Mouse (Mus musculus) T-helper 2 cell (primary cell): ENCODE measurements around the gene Btaf1.

Source experiments
- in situ Hi-C: fragments of 300-600 bp; cut with MboI, MseI; formaldehyde crosslinking; loops from one replicate; pipeline ENCODE4 v1.15.1; 2025; ENCODE audit warnings: high pct_unique_total_duplicates

Btaf1 gene

DNA sequence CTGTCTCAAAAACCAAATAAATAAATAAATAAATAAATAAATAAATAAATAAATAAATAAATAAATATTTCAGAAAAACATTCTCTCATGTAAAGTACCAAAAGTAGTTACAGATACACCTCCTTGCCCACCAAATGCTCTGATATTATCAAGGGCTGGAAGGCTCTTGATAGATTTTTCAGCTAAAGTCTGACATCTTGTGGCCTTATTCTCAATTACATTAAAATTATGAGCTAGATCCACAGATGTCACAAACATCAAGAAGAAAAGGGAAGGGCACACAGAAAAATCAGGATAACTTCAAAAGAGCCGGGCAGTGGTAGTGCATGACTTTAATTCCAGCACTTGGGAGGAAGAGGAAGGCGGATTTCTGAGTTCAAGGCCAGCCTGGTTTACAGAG is 3.9 kb upstream of the Btaf1 start:
- in situ Hi-C loops, result no loop called here

DNA sequence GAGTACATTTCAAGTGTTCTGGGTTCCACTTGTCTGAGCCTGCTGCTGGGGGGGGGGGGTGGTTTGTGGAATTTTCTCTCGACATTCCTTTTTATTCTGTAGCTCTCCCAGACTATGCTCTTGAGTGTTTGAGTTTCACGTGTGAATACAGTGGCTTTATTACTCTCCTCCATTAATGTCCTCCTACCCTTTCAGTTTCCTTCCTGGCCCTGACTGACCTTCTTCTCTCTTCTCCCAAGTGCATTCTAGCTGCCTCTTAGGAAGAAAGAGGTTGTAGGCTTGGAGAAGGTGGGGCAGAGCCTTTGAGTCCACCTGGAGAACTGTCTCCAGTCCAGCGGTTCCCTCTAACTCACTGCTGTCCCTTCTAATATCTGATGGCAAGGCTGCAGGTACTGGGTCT is 2.9 kb upstream of the Btaf1 start:
- in situ Hi-C loops, result no loop called here

DNA sequence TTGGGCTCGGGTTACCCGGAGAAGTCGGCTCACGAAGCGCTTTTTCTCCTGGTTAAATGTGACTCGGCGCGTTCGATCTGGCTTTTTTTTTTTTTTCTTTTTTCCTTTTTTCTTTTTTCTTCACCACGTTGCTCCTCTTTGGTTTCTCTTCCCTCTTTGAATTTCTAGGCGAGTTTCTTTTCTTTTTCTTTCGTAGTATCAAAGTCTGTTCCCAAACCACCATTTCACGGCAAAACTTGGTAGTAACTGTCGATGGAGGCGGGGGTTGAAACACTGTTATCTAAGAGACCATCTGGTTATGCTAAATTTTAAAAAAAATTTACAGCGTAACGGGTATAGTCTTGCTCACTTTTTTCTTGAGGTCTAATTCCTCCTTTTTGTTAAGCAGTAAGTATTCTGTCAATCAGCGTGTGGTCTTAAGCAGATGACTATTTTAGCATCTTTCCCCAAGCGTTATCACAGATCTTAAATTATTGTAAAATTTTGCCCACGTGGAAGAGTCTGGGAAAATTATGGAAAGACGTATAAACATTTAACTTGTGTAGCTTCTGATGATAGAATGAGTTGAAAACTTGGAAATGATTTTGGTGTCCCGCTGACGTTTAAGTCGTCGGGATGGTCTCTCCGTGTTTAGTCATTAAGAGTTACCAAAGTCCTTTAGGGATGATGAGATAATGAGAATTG is 816 bp downstream of the Btaf1 start:
- in situ Hi-C loops, result loop anchor here (5.0 kb wide), 1 partner anchor 446 kb away; no protein-coding TSS in a partner anchor

DNA sequence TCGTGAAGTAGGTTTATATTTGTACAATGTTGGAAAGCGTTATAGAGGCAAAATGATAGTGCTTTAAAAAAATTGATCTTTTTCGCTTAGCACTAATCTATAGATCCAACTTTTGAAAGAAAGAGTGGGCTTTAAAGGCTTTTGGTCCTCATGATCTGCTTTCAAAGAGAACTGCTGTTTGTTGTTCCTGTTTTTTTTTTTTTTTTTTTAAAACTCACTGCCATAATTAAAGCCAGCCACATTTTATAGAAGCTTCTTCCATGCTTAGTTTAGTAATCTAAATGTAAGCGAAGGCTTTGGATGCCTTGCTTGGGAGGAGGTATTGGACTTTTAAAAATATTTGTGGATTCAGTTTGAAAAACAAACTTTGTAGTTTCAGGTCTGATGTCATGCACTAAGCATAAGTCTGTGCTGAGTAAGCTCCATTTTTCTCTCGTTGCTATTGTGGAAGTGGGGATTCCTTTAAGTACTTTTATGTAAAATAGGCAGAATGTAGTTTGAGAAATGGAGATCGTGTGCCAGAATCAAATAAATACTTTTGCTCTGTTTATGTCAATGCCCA is 2.0 kb downstream of the Btaf1 start:
- in situ Hi-C loops, result loop anchor here (5.0 kb wide), 1 partner anchor 444 kb away; no protein-coding TSS in a partner anchor

DNA sequence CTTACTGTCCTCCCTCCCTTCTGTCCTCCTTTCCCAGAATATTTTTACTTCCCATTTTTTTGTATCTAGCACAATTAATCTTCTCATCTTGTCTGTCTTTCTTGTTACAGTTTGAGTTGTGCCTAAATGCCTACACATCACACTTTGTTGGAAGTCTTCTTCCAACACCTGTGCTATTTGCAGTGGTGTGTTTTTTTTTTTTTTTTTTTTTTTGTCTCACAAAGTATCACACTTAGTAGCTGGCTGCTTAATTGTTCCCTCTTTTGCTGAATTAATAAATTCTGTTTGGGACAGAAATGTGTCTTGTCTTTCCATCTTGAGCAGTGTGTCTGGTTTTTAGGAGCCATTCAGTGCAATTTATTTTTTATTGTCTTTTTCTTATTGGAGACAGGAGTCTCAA is 3.9 kb downstream of the Btaf1 start:
- in situ Hi-C loops, result loop anchor here (5.0 kb wide), 1 partner anchor 442 kb away; no protein-coding TSS in a partner anchor

DNA sequence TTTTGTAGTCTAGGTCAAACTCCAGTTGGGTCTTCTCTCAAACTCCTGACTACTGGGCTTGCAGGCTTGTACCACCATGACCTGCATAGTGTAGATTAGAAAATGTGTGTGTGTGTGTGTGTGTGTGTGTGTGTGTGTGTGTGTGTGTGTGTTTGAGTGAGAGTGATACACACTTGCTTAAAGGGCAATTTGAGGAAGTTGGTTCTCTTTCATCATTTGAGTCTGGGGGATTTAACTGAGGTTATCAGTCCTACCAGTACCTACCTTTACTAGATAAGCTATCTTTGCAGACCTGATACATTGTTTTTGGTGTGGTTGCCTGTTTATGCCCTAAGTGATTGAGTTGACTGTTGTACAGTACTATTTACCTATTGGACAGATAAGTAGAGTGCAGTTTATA is 6.2 kb downstream of the Btaf1 start:
- in situ Hi-C loops, result no loop called here

DNA sequence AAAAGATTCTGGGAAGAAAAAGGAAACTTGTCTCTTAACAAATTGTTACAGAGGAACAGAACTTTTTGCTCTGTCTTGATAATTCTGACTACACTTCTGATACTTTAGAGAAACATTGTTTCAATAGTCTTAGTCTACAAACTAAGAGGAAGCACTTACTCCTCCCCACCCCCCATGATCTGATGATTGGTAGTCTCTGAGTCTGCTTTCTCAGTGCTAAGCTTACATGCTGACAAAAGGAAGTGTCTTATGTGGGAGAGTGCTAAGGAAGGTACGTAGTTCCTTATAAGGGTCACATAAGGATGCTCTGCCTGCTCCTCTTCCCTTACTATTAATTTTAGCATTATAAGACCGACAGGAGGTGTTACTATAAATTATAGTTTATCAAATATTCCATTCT is 6.7 kb downstream of the Btaf1 start:
- in situ Hi-C loops, result no loop called here

DNA sequence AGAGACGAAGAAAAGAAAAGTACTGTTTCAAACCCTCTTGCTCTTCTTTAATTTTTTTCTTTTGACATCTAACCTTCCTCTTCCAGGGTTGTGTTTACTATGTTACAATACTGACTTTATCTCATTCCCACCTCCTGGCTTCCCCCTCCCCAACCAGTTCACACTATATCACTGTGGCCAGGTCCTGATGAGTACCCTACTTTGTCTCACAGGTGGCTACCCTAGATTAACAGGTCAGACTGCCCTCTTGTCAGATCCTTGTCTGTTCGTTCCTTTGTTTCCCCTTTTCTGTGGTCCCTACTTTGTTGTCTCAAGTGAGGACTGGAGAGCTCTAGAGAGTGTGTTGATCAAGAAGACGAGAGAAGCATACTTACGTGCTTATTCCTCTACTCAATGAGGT is 10.4 kb downstream of the Btaf1 start:
- in situ Hi-C loops, result no loop called here

DNA sequence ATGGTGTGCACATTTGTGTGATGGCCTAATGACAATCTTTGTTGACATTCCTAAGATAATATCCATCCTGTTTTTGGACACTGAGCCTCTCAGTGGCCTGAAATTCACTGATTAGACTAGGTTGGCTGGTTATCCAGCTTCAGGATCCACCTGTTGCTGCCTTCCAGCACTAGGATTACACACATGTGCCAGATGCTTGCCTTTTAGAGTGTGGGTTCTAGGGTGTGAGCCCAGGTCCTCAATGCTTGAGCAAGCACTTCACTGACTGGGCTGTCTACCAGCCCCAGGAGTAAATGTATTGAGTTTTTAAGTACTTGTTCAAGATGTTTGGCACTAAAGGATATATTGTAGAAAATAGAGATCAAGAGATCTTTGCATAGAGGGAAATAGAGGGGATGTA is 12.1 kb downstream of the Btaf1 start:
- in situ Hi-C loops, result no loop called here

DNA sequence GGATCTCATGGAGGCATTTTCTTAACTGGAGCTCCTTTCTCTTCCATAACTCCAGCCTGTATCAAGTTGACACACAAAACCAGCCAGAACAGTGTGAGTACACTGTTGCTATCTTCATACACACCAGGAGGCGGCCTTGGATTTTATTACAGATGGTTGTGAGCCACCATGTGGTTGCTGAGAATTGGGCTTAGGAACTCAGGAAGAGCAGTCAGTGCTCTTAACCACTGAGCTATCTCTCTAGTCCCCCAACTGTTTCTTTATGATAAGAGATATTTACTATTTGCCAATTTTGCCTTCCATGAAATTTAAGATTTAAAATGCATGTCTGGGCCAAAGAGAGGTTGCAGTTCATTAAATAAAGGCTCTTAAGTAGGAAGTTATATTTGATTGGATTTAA is 14.2 kb downstream of the Btaf1 start:
- in situ Hi-C loops, result no loop called here

DNA sequence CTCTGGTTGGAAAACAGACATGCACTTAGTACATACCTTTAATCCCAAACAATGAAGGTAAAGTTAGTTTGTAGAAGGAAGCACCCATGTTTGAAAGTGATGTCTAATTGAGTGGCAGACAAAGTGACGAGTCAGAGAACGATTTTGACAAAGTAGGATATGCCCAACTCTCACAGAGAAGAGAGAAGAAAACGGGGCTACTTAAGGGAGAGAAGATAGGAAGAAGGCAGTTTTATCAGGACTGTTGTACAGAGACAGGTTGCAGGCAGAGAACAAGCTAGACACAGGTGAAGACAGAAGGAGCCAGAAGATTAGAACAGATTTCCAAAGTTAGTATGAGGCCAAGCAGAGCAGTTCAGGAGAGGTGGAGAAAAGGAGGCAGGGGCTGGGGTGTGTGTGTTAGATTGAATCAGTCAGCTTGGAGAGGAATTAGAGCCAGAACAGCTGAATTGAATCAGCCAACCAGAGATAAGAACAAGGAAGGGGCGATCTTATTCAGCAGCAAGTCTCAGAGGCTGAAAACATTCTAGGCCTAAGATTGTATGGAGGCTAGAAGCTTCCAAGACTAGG is 27.8 kb downstream of the Btaf1 start:
- in situ Hi-C loops, result no loop called here

DNA sequence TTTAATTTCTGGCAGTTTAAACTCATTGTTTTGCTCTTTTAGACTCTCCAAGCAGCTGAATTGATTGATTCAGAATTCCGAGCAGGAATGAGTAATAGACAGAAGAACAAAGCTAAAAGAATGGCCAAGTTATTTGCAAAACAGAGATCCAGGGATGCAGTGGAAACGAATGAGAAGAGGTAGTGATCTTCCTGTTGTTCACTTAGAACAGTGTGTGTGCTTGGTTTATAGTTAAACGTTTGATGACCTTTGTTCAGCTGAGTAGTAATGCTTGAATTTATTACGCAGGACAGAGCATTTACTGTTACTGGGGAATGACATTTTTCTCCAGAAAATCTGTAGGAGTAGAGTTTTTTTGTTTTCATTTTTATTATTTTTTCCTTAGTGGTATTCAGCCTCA is 32.5 kb downstream of the Btaf1 start:
- in situ Hi-C loops, result no loop called here

DNA sequence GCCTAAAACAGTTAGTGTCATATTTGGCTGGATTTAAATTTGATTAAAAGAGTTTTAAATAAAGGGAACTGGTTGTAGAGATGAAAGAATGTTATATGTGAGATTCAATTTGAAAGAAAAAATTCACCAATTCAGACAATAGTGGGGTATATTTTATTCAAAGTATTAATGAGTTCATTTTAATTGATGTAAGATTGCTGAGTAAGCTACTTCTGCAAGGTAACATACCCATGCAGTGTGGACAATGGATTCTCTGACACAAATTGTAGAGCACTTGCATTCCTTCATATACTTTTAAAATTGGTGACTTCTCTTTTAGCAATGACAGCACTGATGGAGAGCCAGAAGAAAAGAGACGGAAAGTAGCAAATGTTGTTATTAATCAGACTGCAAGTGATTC is 35.4 kb downstream of the Btaf1 start:
- in situ Hi-C loops, result loop anchor here (5.0 kb wide), 2 partner anchors 276 to 371 kb away; no protein-coding TSS in a partner anchor

DNA sequence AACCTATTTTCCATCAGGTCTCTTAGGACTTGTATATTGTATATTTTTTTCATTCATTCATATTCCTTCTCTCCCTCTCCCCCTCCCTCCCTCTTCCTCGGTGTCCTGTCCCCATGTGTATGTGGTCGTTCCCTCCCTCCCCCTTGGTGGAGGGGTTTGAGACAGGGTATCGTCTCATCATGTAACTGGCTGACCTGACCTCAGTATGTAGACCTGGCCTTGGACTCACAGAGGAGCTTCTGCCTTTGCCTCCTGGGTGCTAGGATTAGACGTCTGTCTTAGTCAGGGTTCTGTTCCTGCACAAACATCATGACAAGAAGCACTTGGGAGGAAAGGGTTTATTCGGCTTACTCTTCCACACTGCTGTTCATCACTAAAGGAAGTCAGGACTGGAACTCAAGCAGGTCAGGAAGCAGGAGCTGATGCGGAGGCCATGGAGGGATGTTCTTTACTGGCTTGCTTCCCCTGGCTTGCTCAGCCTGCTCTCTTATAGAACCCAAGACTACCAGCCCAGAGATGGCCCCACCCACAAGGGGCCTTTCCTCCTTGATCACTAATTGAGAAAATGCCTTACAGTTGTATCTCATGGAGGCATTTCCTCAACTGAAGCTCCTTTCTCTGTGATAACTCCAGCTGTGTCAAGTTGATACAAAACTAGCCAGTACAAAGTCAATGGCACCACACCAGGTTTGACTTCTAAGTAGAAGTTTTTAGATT is 36.8 kb downstream of the Btaf1 start:
- in situ Hi-C loops, result loop anchor here (5.0 kb wide), 2 partner anchors 275 to 370 kb away; no protein-coding TSS in a partner anchor

DNA sequence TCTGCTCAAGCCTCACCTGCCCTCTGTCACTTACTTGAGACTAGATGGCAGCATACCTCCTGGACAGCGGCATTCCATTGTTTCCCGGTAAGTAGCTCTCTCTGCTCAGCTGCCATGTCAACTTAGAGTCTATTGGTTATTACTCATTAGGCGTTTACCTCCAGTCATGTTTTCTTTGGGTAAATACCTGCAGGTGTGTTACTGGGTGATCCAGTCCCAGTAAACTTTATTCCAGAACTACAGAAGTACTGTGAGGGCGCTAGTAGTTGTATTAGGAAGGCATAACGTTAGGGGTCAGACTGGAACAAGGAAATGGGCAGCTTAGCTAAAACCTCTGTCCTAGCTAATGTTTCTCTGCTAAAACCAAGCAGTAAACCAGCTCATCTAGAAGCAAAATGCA is 78.7 kb downstream of the Btaf1 start:
- in situ Hi-C loops, result loop anchor here (10.0 kb wide), 1 partner anchor 150 kb away; no protein-coding TSS in a partner anchor

DNA sequence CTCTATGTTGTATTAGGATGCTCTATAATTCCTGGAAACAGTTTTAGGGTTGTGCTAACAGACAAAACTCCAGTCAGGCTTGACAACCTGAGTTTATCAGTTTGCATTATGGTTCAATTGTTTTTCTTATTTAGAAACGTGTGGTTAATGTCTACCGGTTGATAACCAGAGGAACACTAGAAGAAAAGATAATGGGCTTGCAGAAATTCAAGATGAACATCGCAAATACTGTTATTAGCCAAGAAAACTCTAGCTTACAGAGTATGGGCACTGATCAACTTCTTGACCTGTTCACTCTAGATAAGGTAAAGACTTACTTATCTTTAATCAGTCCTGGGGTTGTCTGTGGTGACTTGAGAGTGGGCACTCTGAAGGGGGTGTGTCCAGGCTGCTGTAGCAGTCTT is 84.0 kb downstream of the Btaf1 start:
- in situ Hi-C loops, result loop anchor here (10.0 kb wide), 1 partner anchor 155 kb away; no protein-coding TSS in a partner anchor

DNA sequence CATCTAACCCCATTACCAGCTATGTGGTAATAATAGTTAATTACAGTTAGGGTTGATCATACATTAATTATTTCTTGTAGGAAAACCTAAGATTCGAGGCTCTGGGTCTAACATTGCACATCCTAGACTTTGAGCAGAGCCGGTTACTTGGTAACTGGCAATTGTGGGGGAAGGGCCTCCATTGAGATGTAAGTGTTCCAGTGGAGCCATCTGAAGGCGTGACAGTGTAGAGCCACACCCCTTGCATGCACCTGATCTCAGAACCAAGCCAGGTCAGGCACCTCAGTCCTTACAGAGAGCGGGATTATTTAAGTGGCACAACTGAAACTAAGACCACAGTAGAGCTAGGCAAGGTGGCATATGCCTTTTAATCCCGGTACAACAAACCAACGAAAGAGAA is 87.6 kb downstream of the Btaf1 start:
- in situ Hi-C loops, result no loop called here

DNA sequence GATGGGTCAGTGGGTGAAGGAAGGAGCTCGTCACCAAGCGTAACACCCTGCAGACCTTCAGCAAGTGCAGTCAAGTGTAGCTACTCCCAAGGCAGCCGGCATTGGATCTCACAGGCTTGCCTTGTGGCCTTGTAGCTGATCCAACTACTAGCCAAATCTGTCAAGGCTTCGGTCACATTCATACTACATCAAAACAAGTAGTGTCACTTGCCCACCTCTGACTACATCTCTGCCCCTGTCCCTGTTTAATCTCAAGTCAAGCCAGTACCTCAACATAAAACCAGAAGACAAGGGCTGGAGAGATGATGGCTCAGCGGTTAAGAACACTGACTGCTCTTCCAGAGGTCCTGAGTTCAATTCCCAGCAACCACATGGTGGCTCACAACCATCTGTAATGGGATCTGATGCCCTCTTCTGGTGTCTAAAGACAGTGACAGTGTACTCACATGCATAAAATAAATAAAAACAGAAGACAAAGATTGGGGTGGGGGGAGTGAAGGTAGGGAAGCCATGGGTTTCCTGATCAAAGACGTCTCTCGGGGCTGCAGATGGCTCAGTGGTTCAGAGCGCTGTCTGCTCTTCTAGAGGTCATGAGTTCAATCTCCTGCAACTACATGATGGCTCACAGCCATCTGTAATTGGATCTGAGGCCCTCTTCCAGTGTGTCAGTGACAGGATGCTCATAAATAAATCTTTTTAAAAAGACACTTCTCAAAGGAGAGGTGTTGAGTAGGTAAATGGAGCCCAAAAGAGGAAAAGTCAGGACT is 88.5 kb downstream of the Btaf1 start:
- in situ Hi-C loops, result no loop called here

DNA sequence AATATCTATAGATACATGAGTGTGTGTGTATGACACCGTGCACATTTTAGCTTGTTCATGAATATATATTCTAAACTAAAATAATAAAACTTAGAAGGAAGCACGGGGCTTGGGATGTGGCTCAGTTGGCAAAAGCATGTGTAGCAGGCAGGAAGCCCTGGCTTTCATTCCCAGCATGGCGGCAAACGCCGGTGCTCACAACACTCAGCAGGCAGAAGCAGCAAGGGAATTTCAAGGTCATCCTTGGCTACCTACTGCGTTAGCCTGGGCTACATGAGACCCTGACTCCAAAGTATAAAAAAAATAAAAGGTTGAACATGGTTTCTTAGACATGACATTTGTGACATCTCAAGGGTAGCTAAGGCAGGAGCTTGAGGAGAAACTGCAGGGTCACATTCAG is 91.0 kb downstream of the Btaf1 start:
- in situ Hi-C loops, result no loop called here

DNA sequence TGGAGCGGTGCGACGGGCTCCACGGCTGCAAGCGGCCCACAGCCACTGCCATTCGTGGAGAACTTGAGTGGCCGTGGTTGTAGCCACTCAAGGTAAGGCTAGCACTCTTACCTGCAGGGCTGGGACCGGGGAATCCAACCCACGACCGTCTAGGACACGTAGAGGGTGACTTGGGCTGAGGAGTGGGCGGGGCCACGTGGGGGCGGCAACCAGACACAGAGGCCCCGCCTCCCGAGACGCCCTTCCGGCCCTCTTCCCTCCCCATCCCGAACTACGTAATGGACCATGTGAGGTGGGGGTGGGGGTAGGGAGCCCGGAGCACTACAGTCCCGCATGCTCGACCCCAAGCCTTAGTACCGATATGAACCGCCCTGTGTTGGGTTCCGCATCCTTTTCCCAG is 92.5 kb downstream of the Btaf1 start:
- in situ Hi-C loops, result no loop called here

DNA sequence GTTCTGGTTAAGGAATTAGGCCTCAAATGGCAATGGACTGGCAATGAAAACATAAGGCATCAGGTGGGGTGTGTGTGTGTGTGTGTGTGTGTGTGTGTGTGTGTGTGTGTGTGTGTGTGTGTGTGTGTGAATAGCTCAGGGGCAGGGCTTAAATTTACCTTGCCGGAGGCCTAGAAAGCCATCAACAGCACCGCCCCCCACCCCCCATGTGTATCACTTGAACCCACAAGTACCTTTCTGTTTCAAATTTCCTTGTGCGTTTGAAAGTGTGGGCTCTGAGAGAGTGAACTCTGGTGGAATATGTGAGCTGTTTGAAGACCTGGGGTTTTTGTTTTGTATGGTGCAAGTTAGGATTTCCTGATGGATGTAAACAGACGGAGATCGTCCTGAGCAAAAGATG is 93.1 kb downstream of the Btaf1 start:
- in situ Hi-C loops, result no loop called here

DNA sequence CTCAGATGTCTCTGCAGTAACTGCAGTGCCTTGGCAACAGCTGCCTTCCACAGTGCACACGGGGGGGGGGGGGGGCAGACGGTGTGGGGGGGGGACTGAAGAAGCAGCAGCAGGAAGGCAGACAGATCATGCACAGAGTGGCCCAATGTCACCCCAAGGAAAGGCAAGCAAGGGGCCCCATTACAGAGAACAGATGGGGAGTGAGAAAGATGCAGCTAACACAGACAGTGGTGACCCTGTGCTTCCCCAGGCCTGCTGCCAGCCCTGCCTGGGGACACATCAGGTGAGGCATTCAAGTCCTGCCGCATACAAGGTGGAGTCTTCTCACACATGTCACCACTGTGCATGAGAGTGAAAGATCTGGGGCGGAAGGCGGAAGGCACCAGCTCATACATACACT is 94.7 kb downstream of the Btaf1 start:
- in situ Hi-C loops, result no loop called here
